Mouse (Mus musculus) CH12.LX (cell line): Measurements from ENCODE around the gene Wnt10b.

ENCODE experiments used
- CTCF ChIP-seq, 2 experiments: IDR thresholded peaks in 1 of 2; conservative IDR thresholded peaks in 1 of 2; 2 replicates each; pipeline ENCODE4 v1.5.1; 2011 to 2012; ENCODE audit warnings: low read depth in 2 of 2, low read length in 2 of 2, improper control_type of control experiment in 1 of 2, inconsistent platforms in 1 of 2, mild to moderate bottlenecking in 1 of 2, moderate library complexity in 1 of 2
- E2F4 ChIP-seq: IDR thresholded peaks from 2 replicates; pipeline ENCODE4 v1.6.1; 2011; ENCODE audit warnings: low read depth, low read length, improper control_type of control experiment; ENCODE audit not compliant: insufficient replicate concordance
- JUN ChIP-seq: IDR thresholded peaks from 2 replicates; pipeline ENCODE4 v1.6.1; 2011; ENCODE audit warnings: low read depth, mild to moderate bottlenecking, low read length, improper control_type of control experiment, moderate library complexity; ENCODE audit not compliant: insufficient read depth
- NELFE ChIP-seq: IDR thresholded peaks from 2 replicates; pipeline ENCODE4 v1.6.1; 2011; ENCODE audit warnings: low read depth, low read length, improper control_type of control experiment
- SIN3A ChIP-seq: IDR thresholded peaks from 2 replicates; pipeline ENCODE4 v1.6.1; 2012; ENCODE audit warnings: low read length, improper control_type of control experiment, inconsistent platforms
- USF1 ChIP-seq: IDR thresholded peaks from 2 replicates; pipeline ENCODE4 v1.6.1; 2014; ENCODE audit warnings: low read depth, mild to moderate bottlenecking, inconsistent platforms, low read length, improper control_type of control experiment
- USF2 ChIP-seq: conservative IDR thresholded peaks from 2 replicates; pipeline ENCODE4 v1.6.1; 2011; ENCODE audit warnings: low read depth, low read length, improper control_type of control experiment

- no peak for TF ChIP-seq NELFE
- TF ChIP-seq JUN: no peak
- TF ChIP-seq CTCF (conservative IDR thresholded peaks at IDR 0.05 in 1 of 2, IDR thresholded peaks at IDR 0.05 in 1 of 2; ENCODE audit: low read depth in 2 of 2, low read length in 2 of 2): no peak
- TF ChIP-seq USF1: no peak
- TF ChIP-seq SIN3A: no peak
- no peak for TF ChIP-seq E2F4
- TF ChIP-seq USF2: no peak
These were observed 19.0 kb upstream of the Wnt10b start for GRCm38 (mm10) chr15:98796803-98797595.
